Mouse (Mus musculus): ENCODE data around the gene Dach2. TPM values are rescaled to one million over a fixed set of nuclear protein-coding genes. Genes with fewer than 3 reads are reported as not detected.
"Not testable (repeated sequence)": the region's sequence is repeated elsewhere in the genome, so short reads cannot be mapped to it uniquely, and the experiment has no call there.

Dach2 gene
- 0.04 and 0.10 TPM in 2 replicates for polyA plus RNA-seq (2012; rRNA removed)

- WGBS = 37% methylated on average over 21 of the region's 21 CpGs
- H3K4me3 ChIP-seq (ENCODE audit: low read depth, low read length) = peak within 1 kb of the TSS; percentile 60
- TF ChIP-seq POLR2A (IDR thresholded peaks at IDR 0.05; ENCODE audit: low read depth, low read length) = no peak
- no peak for TF ChIP-seq CTCF (IDR thresholded peaks at IDR 0.05; ENCODE audit: extremely low read depth, insufficient read length, insufficient replicate concordance, low read depth, low read length)
- no peaks in the 10 kb centered on the region for H3K27me3 ChIP-seq (ENCODE audit: control insufficient read depth, insufficient read depth, low read length)
- H3K36me3 ChIP-seq (ENCODE audit: control insufficient read depth, insufficient read depth, low read length) = no peaks in the 10 kb centered on the region
- peaks cover 3% of the 10 kb centered on the region; the same call in 1 of the 2 replicates for H3K4me1 ChIP-seq (ENCODE audit: control insufficient read depth, insufficient read depth, insufficient read length, low read length)
- H3K27ac ChIP-seq (ENCODE audit: insufficient read depth, low read depth, low read length) = no peak within 1 kb of the TSS
These were observed at the start of gene Dach2 for GRCm38 (mm10) chrX:113297404-113297803. Dach2 (plus strand) TSS chrX:113297510.

- not testable (repeated sequence) for H3K4me1 ChIP-seq (ENCODE audit: control insufficient read depth, insufficient read depth, insufficient read length, low read length); H3K36me3 ChIP-seq (ENCODE audit: control insufficient read depth, insufficient read depth, low read length); H3K4me3 ChIP-seq (ENCODE audit: low read depth, low read length); H3K27me3 ChIP-seq (ENCODE audit: control insufficient read depth, insufficient read depth, low read length); H3K27ac ChIP-seq (ENCODE audit: insufficient read depth, low read depth, low read length)
- WGBS = 62% methylated on average over 2 of the region's 3 CpGs
These were observed 44.9 kb upstream of the Dach2 start for GRCm38 (mm10) chrX:113252427-113252826.

GRCm38 (mm10) chrX:113298031-113298430 is 721 bp downstream of the Dach2 start:
- 15% methylated on average over 18 of the region's 18 CpGs for WGBS
- H3K27ac ChIP-seq (ENCODE audit: insufficient read depth, low read depth, low read length) = no peak overlapping the region
- peak overlapping the region; percentile 60 for H3K4me3 ChIP-seq (ENCODE audit: low read depth, low read length)
- H3K27me3 ChIP-seq (ENCODE audit: control insufficient read depth, insufficient read depth, low read length) = no peaks in the 10 kb centered on the region
- no peak for TF ChIP-seq CTCF (IDR thresholded peaks at IDR 0.05; ENCODE audit: extremely low read depth, insufficient read length, insufficient replicate concordance, low read depth, low read length)
- TF ChIP-seq POLR2A (IDR thresholded peaks at IDR 0.05; ENCODE audit: low read depth, low read length) = no peak
- H3K4me1 ChIP-seq (ENCODE audit: control insufficient read depth, insufficient read depth, insufficient read length, low read length) = peaks cover 3% of the 10 kb centered on the region; the same call in 1 of the 2 replicates
- H3K36me3 ChIP-seq (ENCODE audit: control insufficient read depth, insufficient read depth, low read length) = no peaks in the 10 kb centered on the region

- H3K27ac ChIP-seq (ENCODE audit: insufficient read depth, low read depth, low read length) = no peak overlapping the region
- TF ChIP-seq CTCF (IDR thresholded peaks at IDR 0.05; ENCODE audit: extremely low read depth, insufficient read length, insufficient replicate concordance, low read depth, low read length) (no peak), POLR2A (IDR thresholded peaks at IDR 0.05; ENCODE audit: low read depth, low read length) (no peak)
- WGBS = 13% methylated on average over 19 of the region's 19 CpGs
These were observed 1.2 kb downstream of the Dach2 start for GRCm38 (mm10) chrX:113298468-113298867.

GRCm38 (mm10) chrX:113304323-113304722 is 7.0 kb downstream of the Dach2 start:
- Histone ChIP-seq H3K4me1 (ENCODE audit: control insufficient read depth, insufficient read depth, insufficient read length, low read length) (no peaks in the 10 kb centered on the region), H3K27ac (ENCODE audit: insufficient read depth, low read depth, low read length) (no peak overlapping the region), H3K4me3 (ENCODE audit: low read depth, low read length) (no peak overlapping the region), H3K27me3 (ENCODE audit: control insufficient read depth, insufficient read depth, low read length) (no peaks in the 10 kb centered on the region), H3K36me3 (ENCODE audit: control insufficient read depth, insufficient read depth, low read length) (no peaks in the 10 kb centered on the region)
- WGBS = 65% methylated on average over 4 of the region's 4 CpGs
- no peak for TF ChIP-seq POLR2A (IDR thresholded peaks at IDR 0.05; ENCODE audit: low read depth, low read length)
- no peak for TF ChIP-seq CTCF (IDR thresholded peaks at IDR 0.05; ENCODE audit: extremely low read depth, insufficient read length, insufficient replicate concordance, low read depth, low read length)

More at GRCm38 (mm10) chrX:113298468-113298867, 1.2 kb downstream of the Dach2 start:
- no peaks in the 10 kb centered on the region for H3K27me3 ChIP-seq (ENCODE audit: control insufficient read depth, insufficient read depth, low read length)
- no peaks in the 10 kb centered on the region for H3K36me3 ChIP-seq (ENCODE audit: control insufficient read depth, insufficient read depth, low read length)
- H3K4me1 ChIP-seq (ENCODE audit: control insufficient read depth, insufficient read depth, insufficient read length, low read length) = peaks cover 3% of the 10 kb centered on the region; the same call in 1 of the 2 replicates
- peak overlapping the region; percentile 60 for H3K4me3 ChIP-seq (ENCODE audit: low read depth, low read length)

- no peaks in the 10 kb centered on the region for H3K27me3 ChIP-seq (ENCODE audit: control insufficient read depth, insufficient read depth, low read length)
- H3K4me1 ChIP-seq (ENCODE audit: control insufficient read depth, insufficient read depth, insufficient read length, low read length) = no peaks in the 10 kb centered on the region
- H3K4me3 ChIP-seq (ENCODE audit: low read depth, low read length) = no peak overlapping the region
- no peaks in the 10 kb centered on the region for H3K36me3 ChIP-seq (ENCODE audit: control insufficient read depth, insufficient read depth, low read length)
- TF ChIP-seq POLR2A (IDR thresholded peaks at IDR 0.05; ENCODE audit: low read depth, low read length) = no peak
- TF ChIP-seq CTCF (IDR thresholded peaks at IDR 0.05; ENCODE audit: extremely low read depth, insufficient read length, insufficient replicate concordance, low read depth, low read length) = no peak
- H3K27ac ChIP-seq (ENCODE audit: insufficient read depth, low read depth, low read length) = no peak overlapping the region
- 27% methylated on average over 3 of the region's 3 CpGs for WGBS
These were observed 40.8 kb downstream of the Dach2 start for GRCm38 (mm10) chrX:113338143-113338542.

- WGBS = 20% methylated on average over 3 of the region's 3 CpGs
- Histone ChIP-seq H3K4me3 (ENCODE audit: low read depth, low read length) (no peak overlapping the region), H3K27ac (ENCODE audit: insufficient read depth, low read depth, low read length) (no peak overlapping the region), H3K4me1 (ENCODE audit: control insufficient read depth, insufficient read depth, insufficient read length, low read length) (no peaks in the 10 kb centered on the region), H3K27me3 (ENCODE audit: control insufficient read depth, insufficient read depth, low read length) (no peaks in the 10 kb centered on the region), H3K36me3 (ENCODE audit: control insufficient read depth, insufficient read depth, low read length) (no peaks in the 10 kb centered on the region)
- TF ChIP-seq POLR2A (IDR thresholded peaks at IDR 0.05; ENCODE audit: low read depth, low read length) (no peak), CTCF (IDR thresholded peaks at IDR 0.05; ENCODE audit: extremely low read depth, insufficient read length, insufficient replicate concordance, low read depth, low read length) (no peak)
These were observed 97.1 kb downstream of the Dach2 start for GRCm38 (mm10) chrX:113394417-113394816.

DNA sequence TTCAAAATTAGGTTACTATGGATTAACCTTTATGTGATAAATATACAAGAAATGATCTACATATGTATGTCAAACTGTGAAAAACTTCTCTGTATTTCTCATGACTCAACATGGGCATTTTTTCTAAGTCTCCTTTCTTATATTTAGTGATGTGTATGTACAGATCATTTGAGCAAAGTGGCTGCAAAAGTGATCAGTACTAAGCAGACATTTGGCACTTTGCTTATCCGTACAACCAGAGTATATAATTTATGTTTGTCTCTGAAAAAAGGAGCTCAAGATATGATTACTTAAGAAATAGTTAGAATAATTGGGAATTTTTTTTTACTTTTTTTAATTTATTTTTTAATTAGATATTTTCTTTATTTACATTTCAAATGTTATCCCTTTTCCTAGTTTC is 111.4 kb downstream of the Dach2 start:
- WGBS = 79% methylated on average over 1 of the region's 1 CpGs
- no peaks in the 10 kb centered on the region for H3K27me3 ChIP-seq (ENCODE audit: control insufficient read depth, insufficient read depth, low read length)
- no peak overlapping the region for H3K4me3 ChIP-seq (ENCODE audit: low read depth, low read length)
- H3K4me1 ChIP-seq (ENCODE audit: control insufficient read depth, insufficient read depth, insufficient read length, low read length) = no peaks in the 10 kb centered on the region
- no peak for TF ChIP-seq CTCF (IDR thresholded peaks at IDR 0.05; ENCODE audit: extremely low read depth, insufficient read length, insufficient replicate concordance, low read depth, low read length)
- no peak for TF ChIP-seq POLR2A (IDR thresholded peaks at IDR 0.05; ENCODE audit: low read depth, low read length)
- H3K36me3 ChIP-seq (ENCODE audit: control insufficient read depth, insufficient read depth, low read length) = no peaks in the 10 kb centered on the region
- no peak overlapping the region for H3K27ac ChIP-seq (ENCODE audit: insufficient read depth, low read depth, low read length)
